Mouse (Mus musculus): ENCODE data around the gene Dus1l. TPM values are rescaled to one million over a fixed set of nuclear protein-coding genes. Genes with fewer than 3 reads are reported as not detected.
"Not testable (repeated sequence)": the region's sequence is repeated elsewhere in the genome, so short reads cannot be mapped to it uniquely, and the experiment has no call there.

The Dus1l gene
- polyA plus RNA-seq, 1 experiment from 2014 or later: 55.7 TPM

DNA sequence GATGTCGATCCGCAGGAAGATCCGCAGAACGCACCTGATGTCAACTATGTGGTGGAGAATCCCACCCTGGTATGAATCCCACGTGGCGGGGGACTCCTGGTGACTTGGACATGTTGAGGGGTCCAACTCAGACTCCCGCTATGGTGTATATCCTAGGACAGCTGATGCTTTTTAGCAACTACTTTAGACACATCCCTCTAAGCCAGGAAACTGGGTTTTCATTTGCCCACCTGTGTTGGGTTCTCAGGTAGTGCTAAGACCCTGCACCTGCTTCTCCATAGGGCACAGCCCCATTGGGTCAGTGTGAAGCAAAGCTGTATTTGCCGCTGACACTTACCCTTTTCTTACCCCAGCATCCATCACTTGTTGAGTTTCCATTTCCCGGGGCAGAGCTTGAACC is 11.1 kb downstream of the Dus1l start:
- H3K4me2 ChIP-seq (replicated peaks): peak overlapping the region; percentile 100
- 35% methylated on average over 9 of the region's 9 CpGs for WGBS
- H3K4me3 ChIP-seq (replicated peaks): peak overlapping the region; percentile 99
- H3K9me3 ChIP-seq: no peaks in the 10 kb centered on the region
- H3K36me3 ChIP-seq: peaks cover 67% of the 10 kb centered on the region
- H3K27ac ChIP-seq: no peak overlapping the region
- peaks cover 30% of the 10 kb centered on the region for H3K4me1 ChIP-seq (replicated peaks)
- no peak for ATAC-seq
- peak overlapping the region; percentile 95 for H3K9ac ChIP-seq (replicated peaks)
- no peaks in the 10 kb centered on the region for H3K27me3 ChIP-seq

DNA sequence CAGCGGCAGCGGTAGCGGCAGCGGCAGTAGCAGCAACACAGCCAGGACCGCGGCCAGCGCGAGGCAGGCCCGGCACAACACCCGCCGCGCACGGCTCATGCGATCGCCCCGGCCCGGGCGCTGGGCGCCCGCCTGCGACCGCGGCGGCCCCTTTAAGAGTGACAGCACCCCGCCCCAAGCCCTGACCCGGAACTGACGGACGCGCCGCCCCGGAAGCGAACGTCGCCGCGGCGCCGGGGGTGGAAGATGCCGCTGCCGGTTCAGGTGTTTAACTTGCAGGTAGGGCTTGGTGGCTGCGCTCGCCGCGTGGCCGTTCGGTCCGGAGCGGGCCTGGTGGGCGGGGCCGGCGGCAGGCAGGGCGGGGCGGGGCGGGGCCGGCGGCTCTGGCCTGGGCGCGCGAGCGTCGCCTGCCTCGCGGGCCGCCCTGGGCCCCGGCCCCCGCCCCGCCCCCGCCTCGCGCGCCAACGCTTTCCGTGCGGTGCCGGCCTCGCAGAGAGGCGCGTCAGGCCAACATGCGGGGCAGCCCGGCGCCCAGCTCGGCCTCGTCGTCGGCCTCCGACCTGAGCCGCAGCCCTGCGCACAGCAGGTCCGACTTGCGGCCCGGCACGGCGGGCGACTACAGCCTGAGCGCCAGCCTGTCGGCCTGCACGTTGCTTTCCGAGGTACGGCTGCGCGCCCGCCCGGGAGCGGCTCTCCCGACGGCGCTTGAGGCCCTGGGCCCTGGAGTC is 12.0 kb downstream of the Dus1l start, which contains the start of the genes Rfng and Gps1:
TSS of gene Rfng (minus strand) at position 144 of the 728 bp plus-strand sequence.
TSS of gene Gps1 (plus strand) at position 209 of the 728 bp plus-strand sequence.
- peak; percentile 89 for ATAC-seq
- H3K27me3 ChIP-seq: no peaks in the 10 kb centered on the region
- H3K4me2 ChIP-seq (replicated peaks): peak within 1 kb of the TSS; percentile 100
- under 1% methylated on average over 85 of the region's 107 CpGs for WGBS
- peaks cover 60% of the 10 kb centered on the region for H3K36me3 ChIP-seq
- H3K9ac ChIP-seq (replicated peaks): peak within 1 kb of the TSS; percentile 95
- peak within 1 kb of the TSS; percentile 99 for H3K4me3 ChIP-seq (replicated peaks)
- H3K27ac ChIP-seq: peak within 1 kb of the TSS; percentile 79
- peaks cover 30% of the 10 kb centered on the region for H3K4me1 ChIP-seq (replicated peaks)
- no peaks in the 10 kb centered on the region for H3K9me3 ChIP-seq

- Histone ChIP-seq H3K4me1 (replicated peaks) (peaks cover 30% of the 10 kb centered on the region), H3K9ac (replicated peaks) (peak overlapping the region; percentile 95), H3K4me3 (replicated peaks) (peak overlapping the region; percentile 99), H3K27ac (peak overlapping the region; percentile 79), H3K9me3 (no peaks in the 10 kb centered on the region), H3K36me3 (peaks cover 58% of the 10 kb centered on the region), H3K4me2 (replicated peaks) (peak overlapping the region; percentile 100), H3K27me3 (no peaks in the 10 kb centered on the region)
- peak; percentile 55 for ATAC-seq
- WGBS: 1% methylated on average over 42 of the region's 42 CpGs
These were observed 12.7 kb downstream of the Dus1l start for GRCm38 (mm10) chr11:120783426-120784063.

GRCm38 (mm10) chr11:120781361-120781760 is 14.8 kb downstream of the Dus1l start:
- H3K9ac ChIP-seq (replicated peaks); H3K4me3 ChIP-seq (replicated peaks); H3K9me3 ChIP-seq; H3K27me3 ChIP-seq; H3K4me2 ChIP-seq (replicated peaks); H3K27ac ChIP-seq; ATAC-seq: not testable (repeated sequence)
- peaks cover 41% of the 10 kb centered on the region for H3K4me1 ChIP-seq (replicated peaks)
- peaks cover 37% of the 10 kb centered on the region for H3K36me3 ChIP-seq
- WGBS: 95% methylated on average over 6 of the region's 6 CpGs

DNA sequence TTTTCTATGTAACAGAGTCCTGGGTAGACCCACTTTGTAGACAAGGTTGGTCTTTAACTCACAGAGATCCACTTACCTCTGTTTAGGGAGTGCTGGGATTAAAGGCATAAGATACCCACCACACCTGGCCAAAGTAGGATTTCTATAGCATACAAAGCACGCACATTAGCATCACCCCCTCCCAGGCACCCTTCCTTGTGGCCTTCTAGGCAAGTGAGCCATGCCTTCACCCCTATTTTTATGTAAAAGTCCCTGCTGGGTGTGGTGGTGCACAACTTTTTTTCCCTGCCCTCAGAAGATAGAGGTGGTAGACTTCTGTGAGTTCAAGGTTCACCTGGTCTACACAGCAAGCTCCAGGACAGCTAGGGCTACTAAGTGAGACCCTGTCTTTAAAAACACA is 16.3 kb downstream of the Dus1l start:
- H3K9ac ChIP-seq (replicated peaks): no peak overlapping the region
- peaks cover 29% of the 10 kb centered on the region for H3K36me3 ChIP-seq
- peaks cover 30% of the 10 kb centered on the region for H3K4me1 ChIP-seq (replicated peaks)
- no peaks in the 10 kb centered on the region for H3K9me3 ChIP-seq
- no peak for ATAC-seq
- no peak overlapping the region for H3K27ac ChIP-seq
- H3K4me2 ChIP-seq (replicated peaks): no peak overlapping the region
- 73% methylated on average over 1 of the region's 1 CpGs for WGBS
- H3K27me3 ChIP-seq: no peaks in the 10 kb centered on the region
- no peak overlapping the region for H3K4me3 ChIP-seq (replicated peaks)

GRCm38 (mm10) chr11:120777123-120777522 is 19.1 kb downstream of the Dus1l start:
- 28% methylated on average over 6 of the region's 6 CpGs for WGBS
- H3K9me3 ChIP-seq: no peaks in the 10 kb centered on the region
- no peak overlapping the region for H3K9ac ChIP-seq (replicated peaks)
- no peak for ATAC-seq
- H3K4me3 ChIP-seq (replicated peaks): no peak overlapping the region
- peaks cover 22% of the 10 kb centered on the region for H3K36me3 ChIP-seq
- no peak overlapping the region for H3K4me2 ChIP-seq (replicated peaks)
- H3K4me1 ChIP-seq (replicated peaks): peaks cover 13% of the 10 kb centered on the region; the same call in 1 of the 2 replicates
- H3K27me3 ChIP-seq: no peaks in the 10 kb centered on the region
- no peak overlapping the region for H3K27ac ChIP-seq

DNA sequence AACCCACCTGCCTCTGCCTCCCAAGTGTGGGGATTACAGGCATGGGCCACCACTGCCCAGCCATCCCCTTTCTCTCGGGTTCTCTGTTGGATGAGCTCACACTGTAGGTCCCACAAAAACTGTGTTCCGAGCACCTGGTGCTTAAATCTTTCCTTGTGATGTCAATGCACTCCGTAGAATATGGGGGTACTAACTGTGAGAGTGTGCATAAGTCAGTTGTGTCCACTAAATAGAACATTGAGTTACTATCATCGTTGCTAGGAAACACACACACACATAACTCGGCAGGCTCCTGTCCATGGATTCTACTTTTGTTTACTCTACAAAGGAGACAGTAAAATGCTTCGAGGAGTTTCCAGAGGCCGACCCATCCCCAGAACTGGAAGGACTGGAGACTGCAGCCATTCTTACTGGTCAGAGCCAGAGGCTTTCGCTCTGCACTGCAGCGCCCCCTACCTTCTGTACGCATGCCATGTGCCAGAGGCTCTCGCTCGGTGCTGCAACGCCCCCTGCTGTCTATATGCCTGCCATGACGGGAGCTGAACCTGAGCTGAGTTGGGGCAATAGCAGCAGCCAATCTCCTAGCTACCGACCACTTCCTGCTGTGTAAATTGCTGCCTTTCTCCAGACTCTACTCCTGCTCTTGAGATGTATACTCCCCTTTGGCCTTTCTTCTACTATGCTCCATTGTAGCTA is 20.3 kb downstream of the Dus1l start:
- no peaks in the 10 kb centered on the region for H3K9me3 ChIP-seq
- H3K36me3 ChIP-seq: peaks cover 13% of the 10 kb centered on the region
- H3K4me3 ChIP-seq (replicated peaks): no peak overlapping the region
- H3K4me1 ChIP-seq (replicated peaks): peaks cover 13% of the 10 kb centered on the region; the same call in 1 of the 2 replicates
- WGBS: 27% methylated on average over 15 of the region's 15 CpGs
- no peak overlapping the region for H3K4me2 ChIP-seq (replicated peaks)
- no peaks in the 10 kb centered on the region for H3K27me3 ChIP-seq
- H3K9ac ChIP-seq (replicated peaks): no peak overlapping the region
- peak; percentile 88 for ATAC-seq
- no peak overlapping the region for H3K27ac ChIP-seq

GRCm38 (mm10) chr11:120773463-120774190 is 22.6 kb downstream of the Dus1l start:
- H3K4me3 ChIP-seq (replicated peaks): no peak overlapping the region
- H3K36me3 ChIP-seq: no peaks in the 10 kb centered on the region
- no peaks in the 10 kb centered on the region for H3K27me3 ChIP-seq
- no peak overlapping the region for H3K27ac ChIP-seq
- 87% methylated on average over 7 of the region's 7 CpGs for WGBS
- peaks cover 13% of the 10 kb centered on the region; the same call in 1 of the 2 replicates for H3K4me1 ChIP-seq (replicated peaks)
- no peak overlapping the region for H3K9ac ChIP-seq (replicated peaks)
- no peak for ATAC-seq
- H3K9me3 ChIP-seq: no peaks in the 10 kb centered on the region
- H3K4me2 ChIP-seq (replicated peaks): no peak overlapping the region

DNA sequence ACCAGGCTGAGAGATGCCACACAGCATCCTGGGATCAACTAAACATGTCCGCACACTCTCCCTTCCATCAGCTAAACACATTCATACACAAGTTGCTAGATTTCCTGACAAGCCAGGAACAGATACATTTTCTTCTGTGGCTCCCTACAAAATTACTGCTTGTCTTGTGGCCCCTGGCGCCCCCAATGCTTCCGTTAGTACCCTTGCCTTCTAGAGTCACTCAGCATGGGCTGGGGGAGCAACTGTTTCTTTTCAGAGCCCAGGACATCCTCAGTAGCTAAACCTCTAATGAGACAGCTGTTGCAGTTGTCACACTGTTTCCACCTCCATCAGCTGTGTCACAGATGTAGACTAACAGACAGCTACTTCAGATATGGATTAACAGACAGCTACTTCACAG is 23.5 kb downstream of the Dus1l start:
- no peaks in the 10 kb centered on the region for H3K36me3 ChIP-seq
- H3K4me2 ChIP-seq (replicated peaks): no peak overlapping the region
- H3K4me1 ChIP-seq (replicated peaks): peaks cover 13% of the 10 kb centered on the region; the same call in 1 of the 2 replicates
- no peaks in the 10 kb centered on the region for H3K9me3 ChIP-seq
- H3K4me3 ChIP-seq (replicated peaks): no peak overlapping the region
- no peak for ATAC-seq
- H3K27ac ChIP-seq: no peak overlapping the region
- WGBS: 81% methylated on average over 3 of the region's 3 CpGs
- H3K9ac ChIP-seq (replicated peaks): no peak overlapping the region
- no peaks in the 10 kb centered on the region for H3K27me3 ChIP-seq

GRCm38 (mm10) chr11:120768206-120768605 is 28.0 kb downstream of the Dus1l start:
- no peaks in the 10 kb centered on the region for H3K36me3 ChIP-seq
- H3K4me2 ChIP-seq (replicated peaks): no peak overlapping the region
- H3K9me3 ChIP-seq: no peaks in the 10 kb centered on the region
- ATAC-seq: no peak
- H3K4me3 ChIP-seq (replicated peaks): no peak overlapping the region
- no peak overlapping the region for H3K27ac ChIP-seq
- no peaks in the 10 kb centered on the region for H3K4me1 ChIP-seq (replicated peaks)
- 62% methylated on average over 1 of the region's 1 CpGs for WGBS
- no peaks in the 10 kb centered on the region for H3K27me3 ChIP-seq
- no peak overlapping the region for H3K9ac ChIP-seq (replicated peaks)

DNA sequence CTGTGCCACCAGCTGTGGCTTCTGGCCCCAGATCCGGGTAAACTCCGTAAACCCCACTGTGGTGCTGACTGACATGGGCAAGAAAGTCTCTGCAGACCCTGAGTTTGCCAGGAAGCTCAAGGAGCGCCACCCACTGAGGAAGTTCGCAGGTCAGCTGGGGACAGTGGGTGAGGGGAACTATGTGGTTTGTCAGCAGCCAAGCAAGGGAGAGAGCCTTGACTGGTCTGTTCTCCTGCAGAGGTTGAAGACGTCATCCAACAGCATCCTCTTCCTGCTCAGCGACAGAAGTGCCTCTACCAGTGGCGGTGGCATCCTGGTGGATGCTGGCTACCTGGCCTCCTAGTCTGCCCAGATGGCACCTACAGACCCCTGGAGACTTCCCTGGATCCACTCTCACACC is 29.2 kb downstream of the Dus1l start:
- not testable (repeated sequence) for H3K4me3 ChIP-seq (replicated peaks); H3K36me3 ChIP-seq; H3K27ac ChIP-seq; H3K9me3 ChIP-seq; ATAC-seq; H3K4me2 ChIP-seq (replicated peaks); H3K9ac ChIP-seq (replicated peaks); H3K27me3 ChIP-seq; H3K4me1 ChIP-seq (replicated peaks)
- WGBS: 77% methylated on average over 4 of the region's 7 CpGs

Measured in midbrain, embryonic 13.5 days (tissue).